Mouse (Mus musculus) limb, embryonic 10.5 days (tissue): ENCODE data around the gene Zfp423. TPM values are rescaled to one million over a fixed set of nuclear protein-coding genes. Genes with fewer than 3 reads are reported as not detected.

Source experiments
- DNase-seq: peaks from one replicate; pipeline ENCODE4 v3.0.0-alpha.2; 2017; ENCODE audit warnings: low spot score
- H3K27ac ChIP-seq: fragments of 300-500 bp; sonication (generic); 2 replicates; pipeline ENCODE4 v1.5.1; 2016; ENCODE audit warnings: mild to moderate bottlenecking
- H3K27me3 ChIP-seq: fragments of 300-500 bp; sonication (generic); 2 replicates; pipeline ENCODE4 v1.6.1; 2016; ENCODE audit warnings: low read depth, mild to moderate bottlenecking; ENCODE audit not compliant: poor library complexity, severe bottlenecking
- H3K36me3 ChIP-seq: fragments of 300-500 bp; sonication (generic); 2 replicates; pipeline ENCODE4 v1.6.1; 2016; ENCODE audit warnings: mild to moderate bottlenecking, moderate library complexity
- H3K4me1 ChIP-seq: fragments of 300-500 bp; sonication (generic); 2 replicates; pipeline ENCODE4 v1.6.1; 2016
- H3K4me3 ChIP-seq: fragments of 300-500 bp; sonication (generic); 2 replicates; pipeline ENCODE4 v1.5.1; 2016; ENCODE audit warnings: mild to moderate bottlenecking, moderate library complexity
- H3K9me3 ChIP-seq: fragments of 300-500 bp; sonication (generic); replicated peaks from 2 replicates; pipeline ENCODE4 v1.6.1; 2016; ENCODE audit warnings: mild to moderate bottlenecking
- WGBS: fragments of 180-500 bp; shearing (Covaris S2); methylation state at CpG from one replicate; pipeline ENCODE4 v1.1.7; 2016; 5-methylcytosine and 5-hydroxymethylcytosine counted together
- polyA plus RNA-seq: library from polyadenylated mRNA; unstranded; fragments of >200 nt; fragmentation: Nextera tagmentation; extraction: Ambion mirVana; gene quantifications from 2 replicates; pipeline ENCODE4 v1.2.1, GENCODE M21; 2016

Zfp423 gene
- polyA plus RNA-seq, 1 experiment from 2014 or later = 29.4 TPM

- 93% methylated on average over 9 of the region's 9 CpGs for WGBS
These were observed 191.5 kb downstream of the Zfp423 start for GRCm38 (mm10) chr8:87767882-87768281.

GRCm38 (mm10) chr8:87765276-87765675 lies 194.1 kb downstream of the Zfp423 start:
- peaks cover 34% of the 10 kb centered on the region for H3K36me3 ChIP-seq
- H3K4me1 ChIP-seq = peaks cover 17% of the 10 kb centered on the region; the same call in 1 of the 2 replicates
- 85% methylated on average over 3 of the region's 3 CpGs for WGBS
- H3K27me3 ChIP-seq = no peaks in the 10 kb centered on the region
- H3K4me3 ChIP-seq = no peak overlapping the region
- H3K27ac ChIP-seq = no peak overlapping the region
- no peak for DNase-seq
- no peaks in the 10 kb centered on the region for H3K9me3 ChIP-seq

More at GRCm38 (mm10) chr8:87767882-87768281, 191.5 kb downstream of the Zfp423 start:
- Histone ChIP-seq H3K27ac (no peak overlapping the region), H3K4me1 (peaks cover 17% of the 10 kb centered on the region; the same call in 1 of the 2 replicates), H3K4me3 (no peak overlapping the region), H3K9me3 (no peaks in the 10 kb centered on the region), H3K36me3 (peaks cover 60% of the 10 kb centered on the region), H3K27me3 (no peaks in the 10 kb centered on the region)
- no peak for DNase-seq

GRCm38 (mm10) chr8:87758750-87759149 lies 200.6 kb downstream of the Zfp423 start:
- 35% methylated on average over 8 of the region's 8 CpGs for WGBS
- DNase-seq = no peak
- Histone ChIP-seq H3K9me3 (no peaks in the 10 kb centered on the region), H3K36me3 (peaks cover 22% of the 10 kb centered on the region), H3K27ac (no peak overlapping the region), H3K4me3 (no peak overlapping the region), H3K4me1 (peaks cover 46% of the 10 kb centered on the region), H3K27me3 (no peaks in the 10 kb centered on the region)

GRCm38 (mm10) chr8:87754853-87755252 lies 204.5 kb downstream of the Zfp423 start:
- WGBS = 91% methylated on average over 8 of the region's 8 CpGs
- peaks cover 77% of the 10 kb centered on the region for H3K4me1 ChIP-seq
- no peak overlapping the region for H3K4me3 ChIP-seq

GRCm38 (mm10) chr8:87753636-87754035 lies 205.8 kb downstream of the Zfp423 start:
- no peak for DNase-seq
- peak overlapping the region; percentile 75 for H3K27ac ChIP-seq

More at GRCm38 (mm10) chr8:87754853-87755252, 204.5 kb downstream of the Zfp423 start:
- Histone ChIP-seq H3K36me3 (peaks cover 22% of the 10 kb centered on the region), H3K27me3 (no peaks in the 10 kb centered on the region), H3K27ac (0 out of 2 replicates have a peak overlapping the region, but pooled peaks have one; percentile 42), H3K9me3 (no peaks in the 10 kb centered on the region)
- DNase-seq = no peak

GRCm38 (mm10) chr8:87753148-87753547 lies 206.2 kb downstream of the Zfp423 start:
- no peaks in the 10 kb centered on the region for H3K27me3 ChIP-seq
- peak overlapping the region; percentile 75 for H3K27ac ChIP-seq
- no peaks in the 10 kb centered on the region for H3K9me3 ChIP-seq
- 61% methylated on average over 8 of the region's 8 CpGs for WGBS
- peak; percentile 53 for DNase-seq
- peak overlapping the region; percentile 4 for H3K4me3 ChIP-seq
- peaks cover 19% of the 10 kb centered on the region for H3K36me3 ChIP-seq
- peaks cover 62% of the 10 kb centered on the region for H3K4me1 ChIP-seq

More at GRCm38 (mm10) chr8:87753636-87754035, 205.8 kb downstream of the Zfp423 start:
- 66% methylated on average over 2 of the region's 2 CpGs for WGBS
- H3K27me3 ChIP-seq = no peaks in the 10 kb centered on the region
- H3K4me1 ChIP-seq = peaks cover 65% of the 10 kb centered on the region
- H3K9me3 ChIP-seq = no peaks in the 10 kb centered on the region
- H3K36me3 ChIP-seq = peaks cover 21% of the 10 kb centered on the region
- no peak overlapping the region for H3K4me3 ChIP-seq

GRCm38 (mm10) chr8:87752710-87753109 lies 206.7 kb downstream of the Zfp423 start:
- Histone ChIP-seq H3K27me3 (no peaks in the 10 kb centered on the region), H3K4me1 (peaks cover 64% of the 10 kb centered on the region), H3K9me3 (no peaks in the 10 kb centered on the region), H3K36me3 (peaks cover 17% of the 10 kb centered on the region), H3K4me3 (peak overlapping the region; percentile 4), H3K27ac (peak overlapping the region; percentile 75)
- DNase-seq = peak; percentile 80
- 11% methylated on average over 13 of the region's 13 CpGs for WGBS

- DNase-seq = peak; percentile 52
- peak overlapping the region; percentile 70 for H3K27ac ChIP-seq
- peaks cover 13% of the 10 kb centered on the region for H3K36me3 ChIP-seq
- 30% methylated on average over 8 of the region's 8 CpGs for WGBS
- no peaks in the 10 kb centered on the region for H3K9me3 ChIP-seq
- H3K27me3 ChIP-seq = no peaks in the 10 kb centered on the region
- H3K4me1 ChIP-seq = peaks cover 70% of the 10 kb centered on the region
- H3K4me3 ChIP-seq = no peak overlapping the region
These were observed 211.8 kb downstream of the Zfp423 start for GRCm38 (mm10) chr8:87747582-87747981.

GRCm38 (mm10) chr8:87747142-87747541 lies 212.3 kb downstream of the Zfp423 start:
- Histone ChIP-seq H3K9me3 (no peaks in the 10 kb centered on the region), H3K4me3 (no peak overlapping the region), H3K27ac (peak overlapping the region; percentile 70), H3K36me3 (peaks cover 17% of the 10 kb centered on the region), H3K4me1 (peaks cover 70% of the 10 kb centered on the region), H3K27me3 (no peaks in the 10 kb centered on the region)
- WGBS = 42% methylated on average over 8 of the region's 8 CpGs
- DNase-seq = no peak

GRCm38 (mm10) chr8:87746072-87746471 lies 213.3 kb downstream of the Zfp423 start:
- Histone ChIP-seq H3K27ac (peak overlapping the region; percentile 82), H3K4me1 (peaks cover 65% of the 10 kb centered on the region), H3K27me3 (no peaks in the 10 kb centered on the region), H3K9me3 (no peaks in the 10 kb centered on the region), H3K4me3 (no peak overlapping the region), H3K36me3 (peaks cover 17% of the 10 kb centered on the region)
- 30% methylated on average over 14 of the region's 14 CpGs for WGBS
- peak; percentile 68 for DNase-seq

GRCm38 (mm10) chr8:87745125-87745698 lies 214.2 kb downstream of the Zfp423 start:
- Histone ChIP-seq H3K36me3 (peaks cover 17% of the 10 kb centered on the region), H3K27me3 (no peaks in the 10 kb centered on the region), H3K4me1 (peaks cover 59% of the 10 kb centered on the region), H3K4me3 (no peak overlapping the region), H3K9me3 (no peaks in the 10 kb centered on the region), H3K27ac (peak overlapping the region; percentile 82)
- DNase-seq = no peak
- WGBS = 88% methylated on average over 20 of the region's 20 CpGs

GRCm38 (mm10) chr8:87744556-87744955 lies 214.8 kb downstream of the Zfp423 start:
- Histone ChIP-seq H3K4me1 (peaks cover 59% of the 10 kb centered on the region), H3K27ac (peak overlapping the region; percentile 42; the same call in 1 of the 2 replicates), H3K4me3 (no peak overlapping the region), H3K27me3 (no peaks in the 10 kb centered on the region), H3K36me3 (peaks cover 20% of the 10 kb centered on the region), H3K9me3 (no peaks in the 10 kb centered on the region)
- no peak for DNase-seq
- 89% methylated on average over 6 of the region's 6 CpGs for WGBS

GRCm38 (mm10) chr8:87742016-87742415 lies 217.4 kb downstream of the Zfp423 start:
- WGBS = 93% methylated on average over 19 of the region's 19 CpGs
- H3K4me1 ChIP-seq = peaks cover 55% of the 10 kb centered on the region
- peaks cover 22% of the 10 kb centered on the region for H3K36me3 ChIP-seq
- H3K9me3 ChIP-seq = no peaks in the 10 kb centered on the region
- no peaks in the 10 kb centered on the region for H3K27me3 ChIP-seq
- no peak overlapping the region for H3K4me3 ChIP-seq
- H3K27ac ChIP-seq = no peak overlapping the region
- DNase-seq = no peak
